Mouse (Mus musculus): Measurements from ENCODE around the gene Lama5. TPM values are rescaled to one million over a fixed set of nuclear protein-coding genes. Genes with fewer than 3 reads are reported as not detected.
"Not testable (repeated sequence)": the region's sequence is repeated elsewhere in the genome, so short reads cannot be mapped to it uniquely, and the experiment has no call there.

The Lama5 gene
- polyA plus RNA-seq, 1 experiment from 2014 or later = 85.3 TPM

DNA sequence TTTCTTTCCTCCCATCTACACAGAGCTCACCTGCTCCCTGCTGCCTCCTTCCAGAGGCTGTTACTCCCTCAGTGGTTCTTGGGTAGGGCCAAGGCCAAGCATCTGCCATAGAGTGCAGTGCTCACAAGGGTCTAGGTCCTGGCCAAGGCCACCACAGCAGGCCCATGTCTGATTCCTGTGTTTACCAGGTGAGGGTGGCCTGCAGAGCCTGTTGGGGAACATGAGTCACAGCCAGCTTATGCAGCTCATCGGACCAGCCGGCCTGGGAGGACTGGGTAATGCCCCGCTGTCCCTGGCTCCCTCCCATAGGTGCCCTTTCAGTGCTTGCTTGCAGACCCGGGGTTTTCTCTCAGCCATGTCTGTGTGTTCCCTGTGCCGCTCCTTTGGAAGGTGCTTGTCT is 51.5 kb downstream of the Lama5 start:
- H3K9me3 ChIP-seq (ENCODE audit: low read length) = no peaks in the 10 kb centered on the region
- ATAC-seq = no peak
- no peak overlapping the region for H3K4me3 ChIP-seq (ENCODE audit: low read depth, low read length)
- no peak overlapping the region for H3K9ac ChIP-seq (replicated peaks; ENCODE audit: low read depth)
- H3K4me2 ChIP-seq (replicated peaks; ENCODE audit: low read depth, low read length) = no peak overlapping the region
- WGBS = 73% methylated on average over 5 of the region's 5 CpGs
- H3K36me3 ChIP-seq (ENCODE audit: insufficient read depth, low read length) = peaks cover 30% of the 10 kb centered on the region
- H3K27me3 ChIP-seq (replicated peaks; ENCODE audit: insufficient read depth, low read length) = no peaks in the 10 kb centered on the region
- H3K27ac ChIP-seq (ENCODE audit: low read length) = no peak overlapping the region
- DNase-seq (ENCODE audit: low spot score) = peak; percentile 20
- peaks cover 7% of the 10 kb centered on the region; the same call in 1 of the 2 replicates for H3K4me1 ChIP-seq (ENCODE audit: insufficient read depth, low read depth, low read length)
- TF ChIP-seq EP300 (IDR thresholded peaks at IDR 0.05) (no peak), CTCF (IDR thresholded peaks at IDR 0.05) (no peak)

DNA sequence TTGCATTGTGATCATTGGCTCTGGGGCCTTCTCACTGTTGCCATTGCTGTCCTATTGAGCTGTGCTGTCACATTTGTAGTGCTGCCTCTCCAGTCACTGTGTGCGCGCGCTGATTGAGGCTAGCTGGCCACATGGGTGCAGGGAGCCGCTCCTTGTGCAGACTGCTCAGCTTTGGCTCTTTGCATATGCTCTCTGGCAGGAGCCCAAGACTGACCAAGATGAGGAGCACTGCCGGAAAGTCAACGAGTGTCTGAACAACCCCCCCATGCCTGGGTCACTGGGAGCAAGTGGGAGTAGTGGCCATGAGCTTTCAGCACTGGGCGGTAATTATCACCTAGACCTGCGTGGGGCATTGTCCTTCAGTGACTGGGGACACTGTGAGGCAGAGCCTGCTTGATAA is 51.9 kb downstream of the Lama5 start:
- peaks cover 26% of the 10 kb centered on the region for H3K36me3 ChIP-seq (ENCODE audit: insufficient read depth, low read length)
- not testable (repeated sequence) for H3K9me3 ChIP-seq (ENCODE audit: low read length); H3K9ac ChIP-seq (replicated peaks; ENCODE audit: low read depth); ATAC-seq; H3K4me3 ChIP-seq (ENCODE audit: low read depth, low read length); H3K4me1 ChIP-seq (ENCODE audit: insufficient read depth, low read depth, low read length); H3K27ac ChIP-seq (ENCODE audit: low read length); H3K27me3 ChIP-seq (replicated peaks; ENCODE audit: insufficient read depth, low read length)
- 50% methylated on average over 8 of the region's 8 CpGs for WGBS
- DNase-seq (ENCODE audit: low spot score) = peak; percentile 16
- 0 out of 2 replicates have a peak overlapping the region, but pooled peaks have one; percentile 75 for H3K4me2 ChIP-seq (replicated peaks; ENCODE audit: low read depth, low read length)

DNA sequence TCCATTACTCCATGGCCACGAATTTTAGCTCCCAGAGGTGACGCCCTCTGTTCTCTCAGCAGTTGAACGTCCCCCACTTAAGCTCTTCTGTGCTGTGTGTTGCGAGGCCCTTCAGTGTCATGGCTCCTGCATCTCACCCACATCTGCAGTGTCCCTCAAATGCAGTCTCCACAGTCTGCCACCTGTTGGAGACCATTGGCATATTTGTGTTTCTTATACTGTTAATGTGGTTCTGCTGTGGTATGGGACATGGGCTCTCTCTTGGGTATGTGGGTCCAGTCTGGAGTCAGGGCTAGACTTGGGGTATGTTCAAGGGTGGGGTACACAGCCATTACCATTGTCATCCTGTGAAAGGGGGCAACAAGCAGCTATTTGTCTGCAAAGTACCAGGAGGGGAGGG is 52.5 kb downstream of the Lama5 start:
- ATAC-seq = no peak
- peak overlapping the region; percentile 75; the same call in 1 of the 2 replicates for H3K4me2 ChIP-seq (replicated peaks; ENCODE audit: low read depth, low read length)

DNA sequence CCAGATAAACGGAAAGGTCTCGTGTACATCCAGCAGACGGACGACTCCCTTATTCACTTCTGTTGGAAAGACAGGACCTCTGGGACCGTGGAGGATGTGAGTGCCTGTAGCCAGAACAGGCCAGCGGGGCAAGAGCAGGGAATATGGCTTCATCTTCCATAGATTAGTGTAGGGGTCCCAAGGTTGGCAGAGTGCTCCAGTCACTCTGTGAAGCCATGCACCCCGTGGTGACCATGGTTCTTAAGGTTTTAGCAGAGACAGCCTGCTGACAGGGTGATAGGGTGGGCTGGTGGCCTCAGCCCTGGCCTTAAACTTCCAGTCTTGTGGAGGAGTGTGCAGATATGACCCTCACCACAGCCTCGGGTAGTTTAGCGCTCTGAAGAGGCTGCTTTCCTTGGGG is 53.5 kb downstream of the Lama5 start:
- Histone ChIP-seq H3K27ac (ENCODE audit: low read length) (peak overlapping the region; percentile 96), H3K4me3 (ENCODE audit: low read depth, low read length) (peak overlapping the region; percentile 98), H3K9me3 (ENCODE audit: low read length) (no peaks in the 10 kb centered on the region), H3K4me1 (ENCODE audit: insufficient read depth, low read depth, low read length) (peaks cover 7% of the 10 kb centered on the region; the same call in 1 of the 2 replicates), H3K36me3 (ENCODE audit: insufficient read depth, low read length) (peaks cover 20% of the 10 kb centered on the region), H3K9ac (replicated peaks; ENCODE audit: low read depth) (peak overlapping the region; percentile 95), H3K27me3 (replicated peaks; ENCODE audit: insufficient read depth, low read length) (no peaks in the 10 kb centered on the region), H3K4me2 (replicated peaks; ENCODE audit: low read depth, low read length) (peak overlapping the region; percentile 75)
- TF ChIP-seq CTCF (IDR thresholded peaks at IDR 0.05) (no peak), EP300 (IDR thresholded peaks at IDR 0.05) (no peak)
- DNase-seq (ENCODE audit: low spot score) = peak; percentile 13
- 3% methylated on average over 8 of the region's 9 CpGs for WGBS
- ATAC-seq = no peak

More for the DNA sequence above, 52.5 kb downstream of the Lama5 start:
- Histone ChIP-seq H3K4me1 (ENCODE audit: insufficient read depth, low read depth, low read length) (peaks cover 7% of the 10 kb centered on the region; the same call in 1 of the 2 replicates), H3K4me3 (ENCODE audit: low read depth, low read length) (no peak overlapping the region), H3K27ac (ENCODE audit: low read length) (no peak overlapping the region), H3K9me3 (ENCODE audit: low read length) (no peaks in the 10 kb centered on the region), H3K27me3 (replicated peaks; ENCODE audit: insufficient read depth, low read length) (no peaks in the 10 kb centered on the region), H3K36me3 (ENCODE audit: insufficient read depth, low read length) (peaks cover 26% of the 10 kb centered on the region), H3K9ac (replicated peaks; ENCODE audit: low read depth) (no peak overlapping the region)
- peak; percentile 43 for DNase-seq (ENCODE audit: low spot score)
- 71% methylated on average over 4 of the region's 4 CpGs for WGBS
- no peak for TF ChIP-seq EP300 (IDR thresholded peaks at IDR 0.05)
- TF ChIP-seq CTCF (IDR thresholded peaks at IDR 0.05) = peak; percentile 62

DNA sequence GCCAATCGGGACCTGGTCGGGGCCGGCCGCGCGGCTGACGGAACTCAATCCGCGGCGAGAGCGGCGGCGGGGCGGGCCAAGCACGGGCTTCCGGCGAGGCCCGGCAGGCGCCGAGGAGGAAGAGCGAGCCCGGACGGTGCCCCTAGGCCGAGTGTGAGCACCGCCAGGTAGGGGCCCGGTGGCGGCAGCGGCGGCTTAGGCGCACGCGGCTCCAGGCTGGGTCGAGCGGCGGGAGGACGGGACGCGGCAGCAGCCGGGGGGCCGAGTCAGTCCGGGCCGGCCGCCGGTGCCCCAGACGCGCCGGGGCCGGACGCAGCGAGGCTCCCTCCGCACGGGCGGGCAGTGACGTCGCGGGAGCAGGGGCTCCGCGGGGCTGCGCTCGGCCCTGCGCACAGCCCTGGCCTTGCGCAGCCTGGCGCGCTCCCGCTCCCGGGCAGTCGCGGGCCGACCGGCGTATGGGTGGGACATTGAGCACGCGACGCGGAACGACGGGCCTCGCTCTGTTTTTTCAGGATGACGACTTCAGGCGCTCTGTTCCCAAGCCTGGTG is 54.1 kb downstream of the Lama5 start:
- Histone ChIP-seq H3K4me1 (ENCODE audit: insufficient read depth, low read depth, low read length) (peaks cover 7% of the 10 kb centered on the region; the same call in 1 of the 2 replicates), H3K4me3 (ENCODE audit: low read depth, low read length) (peak overlapping the region; percentile 98), H3K9me3 (ENCODE audit: low read length) (no peaks in the 10 kb centered on the region), H3K27ac (ENCODE audit: low read length) (peak overlapping the region; percentile 96), H3K36me3 (ENCODE audit: insufficient read depth, low read length) (peaks cover 15% of the 10 kb centered on the region), H3K9ac (replicated peaks; ENCODE audit: low read depth) (peak overlapping the region; percentile 95), H3K27me3 (replicated peaks; ENCODE audit: insufficient read depth, low read length) (no peaks in the 10 kb centered on the region), H3K4me2 (replicated peaks; ENCODE audit: low read depth, low read length) (peak overlapping the region; percentile 75)
- under 1% methylated on average over 50 of the region's 80 CpGs for WGBS
- no peak for TF ChIP-seq CTCF (IDR thresholded peaks at IDR 0.05)
- DNase-seq (ENCODE audit: low spot score) (peak; percentile 76), ATAC-seq (peak; percentile 74)

DNA sequence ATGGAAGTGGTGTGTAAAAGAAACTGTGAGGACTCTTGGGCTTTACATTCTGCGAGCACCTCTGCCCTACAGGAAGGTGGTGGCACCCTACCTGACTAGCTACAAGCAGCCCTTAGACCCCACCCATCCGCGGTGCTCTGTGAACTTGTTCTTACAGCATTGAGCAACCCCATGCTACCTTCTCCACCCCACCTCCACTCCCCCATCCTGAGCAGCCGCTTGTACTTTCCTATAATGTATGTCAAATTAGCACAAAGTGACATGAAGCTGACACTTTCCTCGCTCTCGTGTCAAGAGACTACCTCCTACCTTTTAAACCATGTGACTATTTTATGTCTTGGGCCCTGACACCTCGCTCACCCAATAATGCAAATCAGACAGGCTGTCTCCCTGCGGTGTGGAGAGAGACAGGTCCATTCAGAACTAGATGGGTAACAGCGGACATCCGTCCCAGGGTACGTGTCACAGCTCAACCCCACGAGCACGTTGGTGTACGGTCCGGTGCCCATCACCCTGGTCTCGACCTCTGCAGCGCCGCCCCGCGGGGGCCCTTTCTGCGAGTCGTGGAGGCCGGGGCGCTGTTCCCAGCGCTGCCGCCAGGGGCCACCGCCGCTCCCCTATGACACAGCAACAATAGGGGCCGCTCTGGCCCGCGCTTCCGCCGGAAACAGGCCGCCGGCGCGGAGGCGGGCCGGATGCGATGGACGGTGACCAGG is 54.7 kb downstream of the Lama5 start, which contains the start of gene Adrm1:
Gene Adrm1, plus strand, starts transcription at position 680 of the 716 bp plus-strand sequence.
- H3K4me3 ChIP-seq (ENCODE audit: low read depth, low read length) = peak within 1 kb of the TSS; percentile 98
- TF ChIP-seq EP300 (IDR thresholded peaks at IDR 0.05) (no peak), CTCF (IDR thresholded peaks at IDR 0.05) (peak; percentile 100)
- DNase-seq (ENCODE audit: low spot score) (peak; percentile 97), ATAC-seq (peak; percentile 96)
- H3K4me2 ChIP-seq (replicated peaks; ENCODE audit: low read depth, low read length) = peak within 1 kb of the TSS; percentile 75
- H3K27me3 ChIP-seq (replicated peaks; ENCODE audit: insufficient read depth, low read length) = no peaks in the 10 kb centered on the region
- peaks cover 7% of the 10 kb centered on the region; the same call in 1 of the 2 replicates for H3K4me1 ChIP-seq (ENCODE audit: insufficient read depth, low read depth, low read length)
- peak within 1 kb of the TSS; percentile 96 for H3K27ac ChIP-seq (ENCODE audit: low read length)
- peaks cover 12% of the 10 kb centered on the region for H3K36me3 ChIP-seq (ENCODE audit: insufficient read depth, low read length)
- peak within 1 kb of the TSS; percentile 95 for H3K9ac ChIP-seq (replicated peaks; ENCODE audit: low read depth)
- H3K9me3 ChIP-seq (ENCODE audit: low read length) = no peaks in the 10 kb centered on the region
- 4% methylated on average over 41 of the region's 41 CpGs for WGBS
